Mouse (Mus musculus) CD8-positive naive resting alpha-beta T cell, adult 2 months (primary cell): ENCODE results near the gene Robo1.

ENCODE experiments used
- DNase-seq, 2 experiments: peaks; one replicate each; pipeline ENCODE4 v3.0.0; 2022; ENCODE audit warnings: low read depth in 2 of 2, low spot score in 2 of 2

Gene Robo1

DNA sequence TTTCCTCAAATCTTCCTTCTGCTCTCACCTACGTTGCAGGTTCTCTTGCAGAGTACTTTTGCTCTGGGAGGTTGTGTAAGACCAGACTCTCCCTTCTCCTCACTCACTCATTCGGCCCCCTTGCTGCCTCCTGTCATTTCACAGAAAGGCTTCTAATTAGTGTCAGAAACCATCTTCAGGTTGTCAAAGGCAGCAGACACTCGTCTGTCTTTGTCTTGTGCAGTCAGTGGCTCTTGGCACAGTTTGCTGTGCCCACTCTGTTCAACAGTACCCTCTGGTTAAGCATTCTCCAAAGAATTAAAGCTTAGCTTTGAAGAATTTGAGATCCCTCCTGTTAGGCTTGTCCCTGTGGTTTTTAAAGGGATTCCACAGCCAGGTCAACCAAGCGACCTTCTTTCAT lies 774.3 kb downstream of the Robo1 start:
- no peak for DNase-seq

DNA sequence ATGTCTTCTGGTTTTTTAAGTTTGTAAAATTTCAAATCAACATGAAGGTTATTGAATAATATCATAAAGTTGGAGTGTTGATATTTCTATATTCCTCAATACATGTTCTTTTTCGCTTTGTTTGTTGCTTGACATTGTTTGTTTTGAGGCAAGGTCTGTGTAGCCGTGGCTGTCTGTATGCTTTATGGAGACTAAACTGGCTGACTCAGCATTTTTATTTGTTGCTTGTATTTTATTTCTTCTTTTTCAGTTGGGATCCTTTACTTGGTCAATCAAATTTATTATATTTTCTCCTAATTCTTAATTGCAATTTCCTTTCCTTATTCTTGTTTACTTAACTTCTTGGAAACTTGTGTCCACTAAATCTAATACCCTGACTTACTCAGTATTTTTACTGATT lies 775.0 kb downstream of the Robo1 start:
- DNase-seq = no peak
